Mouse (Mus musculus) cerebellum, adult 9-10 months (tissue): ENCODE measurements around the gene A630076J17Rik.

ENCODE experiments used
- DNase-seq: peaks from one replicate; pipeline ENCODE4 v3.0.0; 2022

Gene A630076J17Rik

DNA sequence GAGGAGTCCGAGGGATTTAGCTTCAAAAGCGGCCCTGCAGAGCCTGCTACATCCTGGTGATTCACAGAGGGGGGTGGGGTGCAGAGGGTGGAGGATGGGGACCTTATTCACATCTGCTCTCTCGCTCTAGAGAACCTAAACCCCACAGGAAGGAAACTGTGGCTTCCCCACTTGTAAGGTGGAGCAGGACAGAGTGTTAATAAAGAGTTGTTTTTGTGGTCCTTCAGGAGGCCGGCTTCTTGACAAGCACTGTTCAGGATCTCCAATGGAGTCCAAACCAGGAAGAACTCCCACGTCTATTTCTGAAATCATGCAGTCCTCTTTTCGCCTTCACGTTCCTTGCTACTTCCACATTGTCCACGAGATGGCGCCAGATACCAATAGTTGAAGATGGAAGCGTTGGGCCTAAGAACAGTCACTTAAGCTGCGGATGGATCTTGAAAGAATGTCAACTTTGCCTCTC is 3.0 kb downstream of the A630076J17Rik start:
- DNase-seq, result peak; percentile 76

DNA sequence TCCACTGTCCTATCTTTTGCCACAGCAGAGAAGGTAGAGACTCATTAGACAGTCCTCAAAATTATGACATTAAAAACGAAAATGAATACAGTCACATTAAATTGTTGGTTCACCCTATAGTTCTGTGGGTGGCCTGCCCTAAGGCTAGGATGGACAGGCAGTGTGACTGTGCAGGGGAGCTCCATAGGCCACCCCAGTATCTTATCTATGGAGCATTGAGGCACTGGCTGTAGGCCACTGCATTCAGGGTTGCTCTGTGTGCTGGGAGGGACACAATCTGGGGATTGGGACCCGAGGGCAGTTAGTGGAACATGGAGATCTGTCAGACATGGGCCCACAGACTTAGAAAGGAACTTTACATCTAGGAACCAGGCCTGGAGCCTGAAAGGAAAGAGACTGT is 3.5 kb downstream of the A630076J17Rik start:
- DNase-seq, result no peak

DNA sequence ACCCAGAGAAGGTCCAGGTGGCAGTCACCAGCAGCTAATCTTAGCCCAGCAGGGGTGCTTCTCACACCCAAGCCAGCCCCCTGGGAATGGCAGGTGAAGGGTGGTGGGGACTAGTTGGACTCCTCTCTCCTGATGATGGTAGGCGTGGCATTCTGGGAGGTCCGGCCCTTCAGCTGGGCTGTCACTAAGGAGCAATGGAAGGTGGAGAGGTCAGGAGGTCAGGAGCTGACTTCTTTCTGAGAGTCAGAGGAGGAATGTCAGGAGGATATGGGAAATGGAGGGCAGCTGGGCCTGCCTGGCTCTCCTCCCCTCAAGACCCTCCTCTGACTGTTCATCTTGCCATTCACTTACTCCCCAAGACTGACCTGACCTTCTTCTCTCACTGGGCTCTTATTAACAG is 7.6 kb downstream of the A630076J17Rik start:
- no peak for DNase-seq

DNA sequence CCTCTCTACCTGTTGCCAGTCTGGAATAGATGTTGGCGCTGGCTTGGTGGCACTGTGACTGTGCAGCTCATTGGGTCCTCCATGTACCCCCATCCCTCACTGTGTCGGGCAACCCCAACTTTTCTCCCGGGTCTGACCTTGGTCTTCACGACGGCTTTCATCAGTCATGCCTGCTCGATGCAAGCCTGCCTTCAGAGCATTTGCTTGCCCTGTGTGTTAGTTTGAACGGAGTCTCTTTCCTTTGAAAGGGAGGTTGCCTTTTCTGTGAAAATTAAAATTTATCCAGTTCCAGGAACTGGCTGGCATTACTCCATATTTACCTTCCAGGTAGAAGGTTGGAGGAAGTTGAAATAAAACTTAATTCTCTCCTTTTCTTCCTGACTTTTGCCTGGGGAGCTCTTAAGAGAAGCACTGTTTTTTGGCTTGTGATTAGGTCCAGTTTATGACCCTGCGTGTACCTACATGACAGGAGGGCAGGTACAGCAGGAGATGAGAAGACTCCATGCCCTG is 8.1 kb downstream of the A630076J17Rik start:
- DNase-seq, result no peak

DNA sequence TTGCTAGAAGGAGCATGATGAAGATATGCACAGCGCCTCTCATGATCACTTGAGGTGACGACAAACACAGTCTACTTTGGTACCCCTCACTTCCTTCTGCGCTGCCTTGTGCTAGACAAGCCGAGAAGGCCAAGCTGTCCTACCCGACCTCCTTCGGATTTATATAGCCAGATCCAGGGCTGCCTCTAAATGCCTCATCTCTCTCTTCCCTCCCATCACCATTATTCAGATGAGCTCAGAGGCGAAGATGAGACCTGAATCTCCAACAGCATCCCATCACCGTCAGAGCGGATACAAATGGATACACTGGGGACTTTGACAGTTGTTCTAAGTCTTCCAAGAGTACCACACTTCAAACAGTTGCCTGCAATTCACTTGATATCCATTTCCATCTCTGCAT is 9.2 kb downstream of the A630076J17Rik start, which contains the start of gene Prok1:
Prok1 (minus strand) TSS at position 101 of the 400 bp plus-strand sequence.
- no peak for DNase-seq

DNA sequence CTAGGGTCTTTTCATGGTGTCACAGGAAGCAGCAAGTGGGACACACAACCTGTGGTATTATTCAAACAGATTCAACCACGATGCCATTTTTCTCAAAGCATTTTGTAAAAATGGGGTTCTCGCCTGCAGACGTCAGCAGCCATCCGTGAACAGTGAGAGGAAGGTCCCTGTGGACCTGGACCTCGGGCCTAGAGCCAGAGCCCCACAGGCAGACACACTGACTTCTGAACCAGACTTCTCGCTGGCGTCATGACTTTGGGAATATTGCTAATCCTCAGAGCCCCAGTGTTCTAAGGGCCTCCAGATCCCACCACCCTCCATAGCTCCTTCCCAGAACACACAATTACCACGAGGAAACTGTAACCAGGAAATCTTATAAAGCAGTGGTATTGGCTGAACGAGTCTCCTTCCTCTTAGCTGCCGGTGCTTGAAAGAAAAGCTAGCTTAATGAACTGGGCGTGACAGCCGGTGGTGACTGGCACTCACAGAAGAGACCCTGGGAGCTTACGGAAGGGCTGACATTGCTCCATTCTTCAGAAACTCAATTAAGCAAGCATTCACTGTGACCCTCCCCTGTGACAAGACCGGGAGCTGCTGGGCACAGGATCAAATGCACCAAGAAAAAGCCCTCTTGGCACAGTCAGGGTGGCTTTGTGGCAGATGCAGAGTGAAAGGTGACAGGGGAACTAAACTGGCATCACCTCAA is 11.1 kb downstream of the A630076J17Rik start:
- DNase-seq, result no peak

DNA sequence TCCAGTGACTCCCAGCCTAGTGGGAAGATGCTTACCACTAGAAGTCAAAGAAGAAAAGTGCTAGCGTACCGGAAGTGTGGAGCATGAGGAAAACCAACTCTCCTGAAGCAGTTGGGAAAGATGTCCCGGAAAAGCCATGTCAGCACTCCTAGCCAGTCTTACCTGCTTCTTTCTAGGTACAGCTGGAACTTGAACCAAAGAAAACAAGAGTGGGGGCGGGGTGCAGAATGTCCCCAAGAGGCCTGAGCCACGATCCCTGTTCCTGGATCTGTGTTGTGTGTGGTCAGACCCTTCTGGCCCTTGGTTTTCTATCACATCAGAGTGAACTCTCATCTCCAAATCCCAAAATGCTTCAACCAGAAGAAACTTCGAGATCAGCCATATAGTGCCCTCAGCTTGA is 16.5 kb downstream of the A630076J17Rik start:
- DNase-seq, result no peak

DNA sequence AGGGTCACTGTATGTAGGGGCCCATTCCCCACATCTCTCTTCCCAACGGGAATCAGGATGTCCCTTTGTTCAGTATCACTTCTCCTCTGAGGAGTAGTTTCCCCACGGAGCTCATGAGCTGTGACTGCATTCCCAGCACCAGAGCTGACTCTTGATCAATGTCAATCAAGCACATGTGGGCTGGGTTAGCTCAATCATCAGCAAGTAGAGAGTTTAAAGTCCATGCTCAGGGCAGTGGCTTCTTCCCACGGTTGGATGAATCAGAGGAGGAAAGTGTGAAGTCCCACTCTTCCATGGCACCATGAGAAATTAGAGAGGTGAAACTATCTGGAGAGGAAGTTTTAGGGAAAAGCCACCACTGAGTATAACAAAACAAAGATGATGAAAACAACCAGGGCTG is 18.6 kb downstream of the A630076J17Rik start:
- no peak for DNase-seq

DNA sequence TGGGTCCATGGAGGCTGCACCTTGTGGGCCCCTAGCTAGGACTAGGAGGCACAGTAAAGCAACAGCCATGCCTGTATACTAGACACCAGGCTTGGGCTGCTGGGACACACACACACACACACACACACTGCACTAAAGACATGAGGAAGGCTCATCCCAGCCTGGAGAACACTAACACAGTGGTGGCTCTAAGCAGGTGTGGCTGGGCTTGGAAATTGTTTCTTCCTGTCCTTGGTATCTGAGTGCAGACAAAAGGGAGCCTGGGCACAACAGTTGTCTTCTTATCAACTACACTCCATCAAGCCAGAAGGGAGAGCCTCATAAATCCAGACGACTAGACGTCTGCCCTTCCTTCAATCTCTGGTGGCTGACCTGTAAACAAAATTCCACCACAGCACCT is 19.9 kb downstream of the A630076J17Rik start:
- no peak for DNase-seq

DNA sequence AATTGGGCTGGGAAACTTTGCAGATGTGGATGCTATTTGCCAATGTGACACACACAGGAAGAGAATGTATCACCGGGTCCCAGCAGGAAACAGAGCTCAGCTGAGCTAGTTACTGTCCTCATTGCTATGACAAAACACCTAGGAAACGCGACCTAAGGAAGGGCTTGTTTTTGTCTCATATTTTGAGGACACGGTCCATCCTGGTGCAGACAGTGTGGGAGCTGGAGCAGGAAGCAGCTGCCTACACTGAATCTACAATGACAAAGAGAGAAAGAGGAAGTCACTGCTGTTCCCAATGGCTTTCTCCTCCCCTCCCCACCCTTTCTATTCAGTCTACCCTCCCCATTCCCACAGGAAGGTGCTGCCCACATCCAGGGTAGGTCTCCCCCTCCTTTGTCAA is 21.6 kb downstream of the A630076J17Rik start:
- no peak for DNase-seq

DNA sequence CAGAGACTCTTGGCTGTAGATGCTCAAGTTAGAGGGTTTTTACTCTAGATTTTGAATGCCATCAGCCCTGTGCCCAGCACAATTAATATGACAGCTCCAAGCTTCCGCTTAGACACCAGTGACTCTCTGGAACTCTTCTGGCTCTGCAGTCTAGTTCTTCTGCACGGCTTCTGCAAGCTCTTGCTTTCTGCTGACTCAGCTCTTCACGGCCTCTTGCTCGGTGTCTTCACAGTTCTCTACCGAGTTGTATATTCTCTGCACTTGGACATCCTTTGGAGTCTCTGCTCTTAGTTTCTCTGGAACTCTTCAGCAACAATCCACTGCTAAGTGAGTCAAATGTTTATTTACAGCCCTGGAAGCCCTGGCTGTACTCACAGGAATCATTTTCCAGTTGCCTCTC is 23.5 kb downstream of the A630076J17Rik start:
- no peak for DNase-seq

DNA sequence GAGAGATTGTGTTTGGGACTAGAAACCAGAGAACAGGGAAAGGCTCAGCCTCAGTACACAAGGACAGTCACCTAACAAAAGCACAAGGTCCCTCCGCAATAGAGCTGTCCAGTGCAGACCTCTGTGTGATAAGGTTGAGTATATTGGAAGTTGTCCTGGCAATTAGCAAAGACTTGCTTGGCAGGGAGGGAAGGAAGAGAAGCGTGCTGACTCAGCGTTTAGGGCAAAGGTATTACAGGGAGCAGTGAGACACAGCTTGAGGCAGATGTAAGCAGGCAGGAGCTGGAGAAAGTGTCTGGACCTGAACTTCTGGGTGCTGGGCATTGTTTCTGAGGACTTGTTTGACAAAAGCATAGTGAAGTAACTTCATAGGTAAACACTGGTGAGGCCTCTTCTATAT is 25.6 kb downstream of the A630076J17Rik start:
- DNase-seq, result no peak

DNA sequence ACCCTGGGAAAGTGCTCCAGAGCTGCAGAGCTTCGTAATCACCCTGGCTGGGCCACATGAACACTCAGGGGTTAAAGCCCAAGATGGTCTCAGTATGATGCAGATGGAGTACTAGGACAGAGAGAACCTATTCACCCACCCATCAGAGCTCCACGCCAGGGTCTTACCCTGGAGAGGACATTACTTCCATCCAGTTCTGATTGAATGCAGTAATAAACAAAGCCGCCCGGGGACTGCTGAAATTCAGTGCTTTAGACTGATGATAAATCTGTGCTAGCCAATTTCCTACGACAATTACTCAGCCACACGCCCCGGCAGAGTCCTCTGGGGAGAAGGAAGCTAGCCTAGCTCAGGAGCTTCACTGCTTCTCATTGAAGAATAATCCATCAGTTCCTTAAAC is 26.3 kb downstream of the A630076J17Rik start:
- DNase-seq, result no peak

DNA sequence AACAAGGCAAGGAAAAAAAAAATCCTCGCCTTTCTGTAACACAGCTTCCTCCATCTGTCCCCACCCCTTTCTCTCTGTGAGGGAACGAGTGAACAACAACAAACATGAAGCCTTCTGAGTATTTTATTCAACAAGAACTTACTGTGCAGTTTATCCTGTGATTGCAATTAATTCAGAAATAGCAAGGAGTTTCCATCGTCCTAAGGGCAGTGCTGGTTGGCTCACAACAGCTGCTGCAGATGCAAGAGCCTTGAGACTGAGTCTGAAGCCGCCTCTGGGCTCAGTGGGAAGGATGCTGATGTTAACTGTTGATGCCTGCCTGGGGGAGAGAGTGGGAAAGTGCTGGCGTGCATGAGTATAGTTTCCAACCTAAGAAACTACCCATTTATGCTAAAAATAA is 27.5 kb downstream of the A630076J17Rik start:
- no peak for DNase-seq

DNA sequence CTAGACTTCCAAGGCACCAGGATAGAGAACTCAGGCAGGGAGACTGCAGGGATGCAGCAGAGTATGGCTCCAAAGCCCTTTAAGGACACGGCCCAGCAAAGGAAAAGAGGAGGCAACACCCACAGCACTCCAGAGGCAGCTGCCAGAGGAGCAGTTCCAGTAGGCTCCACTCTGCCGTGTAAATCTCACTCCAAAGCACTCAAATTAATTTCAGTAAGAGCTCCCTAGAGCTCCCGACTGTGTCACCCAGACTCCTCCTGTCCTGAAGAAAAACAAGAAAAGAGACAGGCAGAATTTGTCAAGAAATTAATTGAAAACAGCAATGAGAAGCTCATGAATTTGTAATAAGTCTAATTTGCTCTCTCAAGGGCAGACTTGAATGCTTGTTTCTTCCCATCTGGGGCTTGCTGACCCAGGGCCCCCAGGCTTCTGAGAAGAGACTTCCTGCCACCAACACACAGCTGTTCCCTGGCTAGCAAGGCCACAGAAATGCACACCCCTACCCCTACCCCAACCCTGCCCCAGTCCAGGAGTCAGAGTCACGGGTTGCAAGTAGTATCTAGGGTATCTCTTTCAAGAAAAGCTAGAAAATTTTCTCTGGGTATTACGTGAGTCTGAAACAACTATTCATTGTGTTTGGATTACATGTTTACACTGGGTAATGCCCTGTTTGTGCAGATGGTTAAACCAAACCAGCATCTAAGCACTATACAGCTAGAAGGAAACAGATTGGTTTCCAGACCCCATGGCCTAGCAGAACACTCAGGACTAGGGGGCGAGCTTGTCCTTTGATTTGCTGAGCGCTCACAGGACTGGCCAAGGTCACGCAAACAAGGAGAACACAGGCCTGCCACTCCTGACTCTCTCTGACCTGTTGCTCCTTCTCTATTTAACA is 30.8 kb downstream of the A630076J17Rik start:
- DNase-seq, result no peak

DNA sequence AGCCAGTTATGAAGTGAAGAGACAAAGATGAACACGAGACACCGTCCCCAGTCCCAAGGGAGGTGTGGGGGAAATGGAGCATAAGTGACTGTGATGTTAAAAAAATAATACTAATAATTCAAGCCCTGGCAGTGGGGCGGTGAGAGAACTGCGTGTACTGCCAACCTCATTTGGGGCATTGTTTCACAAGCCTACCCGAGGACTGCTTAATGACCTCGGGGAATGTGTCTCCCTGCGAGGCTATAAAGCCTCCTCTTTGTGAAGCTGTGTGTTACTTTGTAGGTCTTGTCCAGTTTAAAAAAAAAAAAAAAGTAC is 31.4 kb downstream of the A630076J17Rik start:
- no peak for DNase-seq

DNA sequence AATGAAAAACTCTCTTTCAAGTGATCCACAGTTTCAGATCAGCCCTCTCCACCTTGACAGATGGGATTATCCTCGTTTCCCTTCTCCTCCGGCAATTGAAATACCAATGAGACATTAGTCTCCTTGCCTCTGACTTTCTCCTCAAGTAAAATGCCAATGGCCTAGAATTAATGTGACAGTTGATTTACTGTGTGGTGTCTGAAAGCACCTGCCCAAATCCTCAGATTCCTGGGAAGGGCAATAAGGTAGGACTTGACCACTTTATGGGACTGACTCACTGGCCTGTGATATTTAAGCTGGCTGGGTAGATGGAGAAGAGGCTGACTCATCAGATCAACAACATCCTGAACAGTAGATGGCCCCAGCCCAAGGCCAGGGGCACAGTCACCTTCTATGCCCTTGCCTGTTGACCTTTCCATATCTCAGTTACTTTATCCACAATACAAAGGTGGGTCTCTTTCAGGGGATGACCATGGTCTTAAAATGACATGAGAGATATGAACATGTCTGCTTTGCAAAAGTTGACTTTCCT is 36.5 kb downstream of the A630076J17Rik start:
- DNase-seq, result no peak

DNA sequence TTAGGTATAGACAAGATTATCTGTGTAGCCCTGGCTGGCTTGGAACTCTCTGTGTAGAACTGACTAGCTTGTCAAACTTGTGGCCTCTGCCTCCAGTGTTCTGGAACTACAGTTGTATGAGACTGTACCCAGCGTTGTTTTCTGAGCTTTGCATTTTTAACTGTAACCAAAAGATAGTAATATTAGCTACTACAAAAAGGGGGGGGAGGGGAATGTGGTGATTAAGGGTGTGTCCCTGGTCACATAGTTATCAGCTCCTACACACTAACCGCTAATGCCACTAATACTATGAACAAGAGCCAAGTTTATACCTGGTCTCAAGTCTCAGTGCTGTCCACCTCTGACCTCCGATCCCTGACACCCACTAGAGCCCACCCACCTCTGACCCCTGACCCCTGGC is 42.0 kb downstream of the A630076J17Rik start:
- no peak for DNase-seq

DNA sequence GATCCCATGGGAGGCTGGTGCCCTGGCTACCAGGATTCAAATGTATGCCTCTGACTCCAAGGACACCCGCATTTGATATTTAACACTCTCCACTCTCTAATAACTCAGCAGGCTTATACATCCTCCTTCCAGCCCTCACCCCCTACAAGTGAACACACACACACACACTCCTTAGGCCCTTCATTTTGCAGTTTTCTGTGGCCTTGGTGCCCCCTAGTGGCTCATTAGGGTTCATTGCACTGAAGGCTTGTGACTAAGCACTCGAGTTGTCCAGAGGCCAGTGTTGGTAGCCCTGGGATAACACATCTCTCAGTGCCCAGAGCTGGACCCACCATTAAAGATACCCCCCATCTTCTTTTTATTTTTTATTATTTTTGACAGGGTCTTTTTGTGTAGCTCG is 43.4 kb downstream of the A630076J17Rik start:
- DNase-seq, result peak; percentile 79

DNA sequence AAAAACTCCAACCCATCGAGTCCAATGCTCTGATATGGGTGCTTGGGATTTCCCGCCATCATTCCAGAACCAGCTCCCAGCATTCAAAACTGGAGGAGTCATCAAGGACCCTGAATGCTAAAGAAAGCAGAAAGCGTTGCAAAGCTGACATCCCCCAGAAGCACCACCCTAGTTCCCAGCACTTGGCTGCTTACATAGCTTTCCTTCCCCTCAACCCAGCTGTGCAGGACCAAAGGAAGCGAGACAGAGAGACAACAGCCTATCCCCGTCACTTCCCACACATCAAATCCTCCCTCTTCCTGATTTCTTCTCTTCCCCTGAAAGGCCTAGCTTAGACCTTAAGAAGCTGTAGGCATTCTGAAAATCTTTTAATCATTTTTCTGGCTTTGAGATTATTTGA is 44.9 kb downstream of the A630076J17Rik start:
- DNase-seq, result no peak

DNA sequence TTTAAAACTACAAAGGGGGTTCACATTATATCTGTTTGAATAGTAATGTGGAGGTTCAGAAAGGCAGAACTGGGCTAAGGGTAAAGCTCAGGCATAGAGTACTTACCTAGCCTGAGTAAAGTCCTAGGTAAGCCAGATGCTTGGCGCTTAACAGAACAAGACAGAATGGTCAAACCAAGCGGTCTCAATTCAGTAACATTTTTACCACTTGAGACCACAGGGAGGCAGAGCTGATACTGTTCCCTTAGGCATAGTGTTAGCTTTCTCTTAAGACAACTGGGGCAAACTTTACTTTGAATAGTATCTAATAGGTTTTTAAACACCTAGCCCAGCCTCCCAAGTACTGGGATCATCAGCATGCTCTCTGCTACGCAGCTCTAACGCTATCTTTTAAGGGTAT is 45.6 kb downstream of the A630076J17Rik start:
- DNase-seq, result no peak

DNA sequence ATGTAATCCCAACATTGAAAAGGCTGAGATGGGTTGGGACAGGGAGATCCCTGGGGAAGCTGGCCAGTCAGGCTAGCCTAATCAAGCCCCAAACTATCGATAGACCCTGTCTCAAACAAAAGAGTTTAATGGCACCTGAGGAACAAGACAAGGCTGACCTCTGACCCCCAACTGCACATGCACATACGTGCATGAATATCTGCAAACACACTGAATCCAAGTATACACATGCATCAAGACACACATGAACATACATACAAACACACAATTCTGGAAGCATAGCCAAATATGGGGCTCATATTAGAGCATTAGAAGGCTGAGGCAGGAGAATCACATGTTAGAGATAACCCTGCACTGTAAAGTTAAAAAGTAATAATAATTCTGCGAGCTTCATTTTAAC is 46.2 kb downstream of the A630076J17Rik start:
- no peak for DNase-seq

DNA sequence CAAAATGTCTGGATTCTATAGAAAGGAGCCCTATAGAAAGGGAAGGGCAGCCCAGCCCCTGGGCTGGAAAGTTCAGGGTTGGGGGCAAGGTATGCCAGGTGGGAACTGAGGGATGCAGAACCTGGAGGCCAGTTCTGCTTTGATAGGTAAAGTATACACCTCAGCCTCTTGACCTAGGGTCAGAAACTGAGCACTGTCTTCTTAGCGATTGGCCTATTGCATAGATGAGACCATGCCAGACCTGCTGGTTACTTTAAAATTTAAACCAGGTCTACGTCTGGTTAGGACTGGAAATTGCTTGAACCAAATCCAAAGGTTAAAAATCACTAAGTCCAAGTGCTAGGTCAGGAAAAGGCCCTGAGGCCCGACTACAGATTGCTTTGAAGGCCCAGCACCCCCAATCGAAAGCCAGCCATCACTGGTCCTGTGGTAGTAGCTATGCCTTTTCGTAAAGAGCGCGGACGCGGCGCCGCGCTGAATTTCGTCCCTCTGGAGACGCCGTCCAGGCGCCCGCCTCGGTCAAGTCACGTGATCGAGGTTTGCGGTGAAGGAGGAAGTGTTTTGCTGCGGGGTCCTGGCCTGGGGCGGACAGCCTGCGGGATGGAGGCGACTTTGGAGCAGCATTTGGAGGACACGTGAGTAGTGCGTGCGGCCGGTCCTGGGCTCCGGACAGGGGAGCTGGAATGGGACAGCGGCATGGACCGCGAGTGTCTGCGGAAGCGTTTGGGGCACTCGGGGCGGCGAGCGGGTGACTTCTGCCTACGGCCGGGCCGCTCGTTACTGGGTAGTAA is 48.3 kb downstream of the A630076J17Rik start, which contains the start of gene Lamtor5:
Lamtor5 (plus strand) TSS at position 380 of the 791 bp plus-strand sequence.
- peak; percentile 93 for DNase-seq
